Mouse (Mus musculus): Measurements from ENCODE around the gene Emc6. TPM values are rescaled to one million over a fixed set of nuclear protein-coding genes. Genes with fewer than 3 reads are reported as not detected.

Gene Emc6
- total and polyA plus RNA-seq, 3 experiments: 179 to 211 TPM; not detected in 1

DNA sequence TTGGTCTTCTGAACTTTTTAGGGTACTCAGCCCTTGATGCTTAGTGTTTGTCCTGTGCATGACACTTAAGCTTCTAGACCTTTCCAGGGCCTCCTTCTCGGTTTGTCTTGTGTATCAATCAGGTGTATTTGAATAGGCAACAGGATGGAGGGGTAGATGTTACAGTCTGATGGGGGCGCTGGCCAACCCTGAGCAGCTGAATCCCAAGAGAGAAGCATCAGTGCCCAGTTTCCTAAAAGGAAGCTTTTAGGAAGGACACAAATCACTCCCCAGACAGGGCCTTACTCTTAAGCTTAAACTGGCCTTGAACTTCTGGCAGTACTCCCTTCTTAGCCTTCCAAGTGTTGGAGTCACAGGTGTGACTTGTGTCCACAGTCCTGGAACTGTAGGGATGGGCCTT lies 1.1 kb upstream of the Emc6 start:
- H3K9ac ChIP-seq (ENCODE audit: control insufficient read depth, low read depth, low read length, poor library complexity, severe bottlenecking): peak overlapping the region; percentile 88
- peaks cover 38% of the 10 kb centered on the region for H3K79me2 ChIP-seq (ENCODE audit: control insufficient read depth, insufficient read depth, low read length, poor library complexity)
- H3K4me3 ChIP-seq (ENCODE audit: control insufficient read depth in 1 of 2, insufficient read depth in 1 of 2, low read depth in 2 of 2, low read length in 2 of 2): peak overlapping the region; percentile 81 to 95
- H3K4me1 ChIP-seq (ENCODE audit: control insufficient read depth in 1 of 2, insufficient read depth in 2 of 2, low read length in 2 of 2): peaks cover 4 to 12% of the 10 kb centered on the region in 2 experiments
- H3K27me3 ChIP-seq (ENCODE audit: control insufficient read depth in 1 of 2, insufficient read depth in 2 of 2, low read length in 2 of 2): no peaks in the 10 kb centered on the region
- peaks cover 12 to 19% of the 10 kb centered on the region in 2 experiments; a peak in 3 of 4 replicates for H3K36me3 ChIP-seq (ENCODE audit: control insufficient read depth in 1 of 2, insufficient read depth in 2 of 2, low read length in 2 of 2)
- H3K9me3 ChIP-seq (replicated peaks; ENCODE audit: insufficient read depth, low read length): no peaks in the 10 kb centered on the region
- H3K27ac ChIP-seq (ENCODE audit: control insufficient read depth, low read depth, low read length): no peak overlapping the region
- no peak for DNase-seq (ENCODE audit: low read depth, low spot score)
- TF ChIP-seq USF2 (IDR thresholded peaks at IDR 0.05; ENCODE audit: borderline replicate concordance in 1 of 2, insufficient read depth in 1 of 2, low read depth in 1 of 2, low read length in 2 of 2): no peak
- no peak for TF ChIP-seq HCFC1 (IDR thresholded peaks at IDR 0.05; ENCODE audit: low read depth, low read length)
- no peak for TF ChIP-seq TCF12 (IDR thresholded peaks at IDR 0.05; ENCODE audit: low read depth, low read length)
- no peak for TF ChIP-seq NELFE (IDR thresholded peaks at IDR 0.05; ENCODE audit: low read depth, low read length)
- no peak for TF ChIP-seq MEF2A (IDR thresholded peaks at IDR 0.05; ENCODE audit: extremely low read depth, insufficient replicate concordance, low read depth, low read length, poor library complexity, severe bottlenecking)
- TF ChIP-seq GATA1 (IDR thresholded peaks at IDR 0.05; ENCODE audit: low read depth, low read length): no peak
- TF ChIP-seq MYC (IDR thresholded peaks at IDR 0.05; ENCODE audit: low read depth, low read length): no peak
- no peak for TF ChIP-seq NRF1 (IDR thresholded peaks at IDR 0.05; ENCODE audit: insufficient read depth, low read depth, low read length, poor library complexity, severe bottlenecking)
- no peak for TF ChIP-seq POLR2A (IDR thresholded peaks at IDR 0.05; ENCODE audit: control insufficient read depth in 1 of 2, insufficient read depth in 1 of 2, low read depth in 1 of 2, low read length in 2 of 2, poor library complexity in 1 of 2)
- TF ChIP-seq E2F4 (IDR thresholded peaks at IDR 0.05; ENCODE audit: borderline replicate concordance, low read depth, low read length): no peak
- TF ChIP-seq ETS1 (IDR thresholded peaks at IDR 0.05; ENCODE audit: low read depth, low read length): no peak
- TF ChIP-seq POLR2AphosphoS2 (IDR thresholded peaks at IDR 0.05; ENCODE audit: low read length): no peak

DNA sequence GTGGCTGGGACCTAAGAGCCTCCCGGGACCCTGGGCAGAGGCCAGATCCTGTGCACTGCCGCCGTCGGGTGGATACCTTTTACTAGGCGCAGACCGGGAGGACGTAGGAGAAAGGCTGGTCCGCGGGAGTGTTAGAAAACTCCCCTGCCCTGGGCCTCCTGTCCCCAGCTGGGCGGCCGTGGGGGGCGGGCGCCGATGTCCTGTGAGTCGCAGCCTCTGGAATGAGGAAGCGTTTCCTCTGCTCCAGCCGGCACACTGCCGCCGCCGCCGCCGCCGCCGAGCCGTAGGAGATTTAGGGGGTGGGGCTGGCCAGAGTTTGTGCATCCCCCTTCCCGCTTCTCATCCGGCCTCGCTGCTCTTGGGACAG lies 655 bp upstream of the Emc6 start:
- no peaks in the 10 kb centered on the region for H3K9me3 ChIP-seq (replicated peaks; ENCODE audit: insufficient read depth, low read length)
- H3K79me2 ChIP-seq (ENCODE audit: control insufficient read depth, insufficient read depth, low read length, poor library complexity): peaks cover 38% of the 10 kb centered on the region
- H3K4me1 ChIP-seq (ENCODE audit: control insufficient read depth in 1 of 2, insufficient read depth in 2 of 2, low read length in 2 of 2): peaks cover 4 to 12% of the 10 kb centered on the region in 2 experiments
- H3K27ac ChIP-seq (ENCODE audit: control insufficient read depth, low read depth, low read length): peak overlapping the region; percentile 58
- H3K9ac ChIP-seq (ENCODE audit: control insufficient read depth, low read depth, low read length, poor library complexity, severe bottlenecking): peak overlapping the region; percentile 88
- TF ChIP-seq RCOR1 (IDR thresholded peaks at IDR 0.05; ENCODE audit: low read depth, low read length): no peak
- no peak; the same call in 1 of the 2 replicates for TF ChIP-seq SIN3A (IDR thresholded peaks at IDR 0.05; ENCODE audit: low read length)
- 0 out of 2 replicates have a peak, but pooled peaks have one; percentile 25 for TF ChIP-seq UBTF (IDR thresholded peaks at IDR 0.05; ENCODE audit: borderline replicate concordance, insufficient read depth, low read depth, low read length)
- no peak for TF ChIP-seq MYC (IDR thresholded peaks at IDR 0.05; ENCODE audit: low read depth, low read length)
- TF ChIP-seq ZKSCAN1 (IDR thresholded peaks at IDR 0.05; ENCODE audit: low read depth, low read length): no peak
- H3K27me3 ChIP-seq (ENCODE audit: control insufficient read depth in 1 of 2, insufficient read depth in 2 of 2, low read length in 2 of 2): no peaks in the 10 kb centered on the region
- DNase-seq (ENCODE audit: low read depth, low spot score): peak; percentile 84
- peaks cover 12 to 19% of the 10 kb centered on the region in 2 experiments; a peak in 3 of 4 replicates for H3K36me3 ChIP-seq (ENCODE audit: control insufficient read depth in 1 of 2, insufficient read depth in 2 of 2, low read length in 2 of 2)
- H3K4me3 ChIP-seq (ENCODE audit: control insufficient read depth in 1 of 2, insufficient read depth in 1 of 2, low read depth in 2 of 2, low read length in 2 of 2): peak overlapping the region; percentile 81 to 95

All from MEL (cell line).